Mouse (Mus musculus) liver, embryonic 14.5 days (tissue): ENCODE measurements around the gene Layn.

Experiments used
- CTCF ChIP-seq: IDR thresholded peaks from 2 replicates; pipeline ENCODE4 v1.5.1; 2016; ENCODE audit warnings: antibody characterized with exemption, low read depth, control low read depth
- EP300 ChIP-seq: IDR thresholded peaks from 2 replicates; pipeline ENCODE4 v1.6.1; 2016; ENCODE audit warnings: antibody characterized with exemption, low read depth

- TF ChIP-seq CTCF = no peak
- no peak for TF ChIP-seq EP300
These were observed 34.8 kb downstream of the Layn start for GRCm38 (mm10) chr9:51042136-51042535.
